Mouse (Mus musculus) ES-Bruce4 (cell line): Measurements from ENCODE around the gene Tmub2.
"Not testable (repeated sequence)": the region's sequence is repeated elsewhere in the genome, so short reads cannot be mapped to it uniquely, and the experiment has no call there.

Source experiments
- EP300 ChIP-seq: IDR thresholded peaks from 2 replicates; pipeline ENCODE4 v1.6.1; 2011; ENCODE audit warnings: low read depth, low read length; ENCODE audit not compliant: insufficient read depth
- POLR2A ChIP-seq: IDR thresholded peaks from one replicate; pipeline ENCODE4 v1.8.1; 2011; ENCODE audit warnings: low read length; ENCODE audit not compliant: insufficient read depth

DNA sequence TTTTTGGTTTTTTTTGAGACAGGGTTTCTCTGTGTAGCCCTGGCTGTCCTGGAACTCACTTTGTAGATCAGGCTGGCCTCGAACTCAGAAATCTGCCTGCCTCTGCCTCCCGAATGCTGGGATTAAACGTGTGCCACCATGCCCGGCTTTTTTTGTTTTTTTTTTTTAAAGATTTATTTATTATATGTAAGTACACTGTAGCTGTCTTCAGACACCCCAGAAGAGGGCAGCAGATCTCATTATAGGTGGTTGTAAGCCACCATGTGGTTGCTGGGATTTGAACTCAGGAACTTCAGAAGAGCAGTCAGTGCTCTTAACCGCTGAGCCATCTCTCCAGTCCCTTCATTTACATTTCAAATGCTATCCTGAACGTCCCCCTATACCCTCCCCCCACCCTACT, 4.5 kb upstream of the Tmub2 start:
- not testable (repeated sequence) for TF ChIP-seq POLR2A, EP300
